Mouse (Mus musculus) kidney, postnatal 0 days (tissue): ENCODE measurements around the gene Armc7. TPM values are rescaled to one million over a fixed set of nuclear protein-coding genes. Genes with fewer than 3 reads are reported as not detected.

ENCODE experiments used
- ATAC-seq: fragments of 200-750 bp; cut with Nextera tagmentation; replicated peaks from 2 replicates; pipeline ENCODE4 v1.8.0; 2017; ENCODE audit warnings: low read depth, moderate number of reproducible peaks, moderate TSS enrichment, moderate library complexity; ENCODE audit not compliant: low FRiP score
- DNase-seq: peaks from one replicate; pipeline ENCODE4 v3.0.0-alpha.2; 2016; ENCODE audit warnings: low spot score
- H3K27ac ChIP-seq: fragments of 300-500 bp; sonication (generic); 2 replicates; pipeline ENCODE4 v1.5.1; 2014; ENCODE audit warnings: mild to moderate bottlenecking
- H3K27me3 ChIP-seq: fragments of 300-500 bp; sonication (generic); 2 replicates; pipeline ENCODE4 v1.6.1; 2014; ENCODE audit warnings: low read length, mixed read lengths; ENCODE audit not compliant: insufficient read depth
- H3K36me3 ChIP-seq: fragments of 300-500 bp; sonication (generic); 2 replicates; pipeline ENCODE4 v1.6.1; 2014; ENCODE audit warnings: low read length, mixed read lengths; ENCODE audit not compliant: insufficient read depth
- H3K4me1 ChIP-seq: fragments of 300-500 bp; sonication (generic); replicated peaks from 2 replicates; pipeline ENCODE4 v1.6.1; 2014; ENCODE audit warnings: antibody characterized with exemption, low read length, mixed read lengths; ENCODE audit not compliant: insufficient read depth
- H3K4me2 ChIP-seq: fragments of 300-500 bp; sonication (generic); 2 replicates; pipeline ENCODE4 v1.6.1; 2014; ENCODE audit warnings: mild to moderate bottlenecking, low read length, moderate library complexity, mixed read lengths
- H3K4me3 ChIP-seq: fragments of 300-500 bp; sonication (generic); replicated peaks from 2 replicates; pipeline ENCODE4 v1.5.1; 2014; ENCODE audit warnings: low read depth, low read length
- H3K9ac ChIP-seq: fragments of 300-500 bp; sonication (generic); 2 replicates; pipeline ENCODE4 v1.6.1; 2014; ENCODE audit warnings: low read depth, low read length
- H3K9me3 ChIP-seq: fragments of 300-500 bp; sonication (generic); replicated peaks from 2 replicates; pipeline ENCODE4 v1.6.1; 2016; ENCODE audit warnings: low read length, inconsistent platforms, mixed read lengths
- CTCF ChIP-seq: IDR thresholded peaks from 2 replicates; pipeline ENCODE4 v1.5.1; 2016; ENCODE audit warnings: antibody characterized with exemption, low read depth, mild to moderate bottlenecking, moderate library complexity
- WGBS: fragments of 180-500 bp; shearing (Covaris S2); extraction: QIAGEN DNeasy Blood & Tissue Kit; methylation state at CpG from one replicate; pipeline ENCODE4 v1.1.7; 2014; 5-methylcytosine and 5-hydroxymethylcytosine counted together
- polyA plus RNA-seq: library from polyadenylated mRNA; unstranded; fragments of >200 nt; fragmentation: Nextera tagmentation; extraction: Ambion mirVana; gene quantifications from 2 replicates; pipeline ENCODE4 v1.2.1, GENCODE M21; 2015

Gene Armc7
- polyA plus RNA-seq, 1 experiment from 2014 or later, result 6.9 TPM

- Histone ChIP-seq H3K27ac (no peak overlapping the region), H3K4me2 (no peak overlapping the region), H3K4me3 (no peak overlapping the region), H3K4me1 (peaks cover 18% of the 10 kb centered on the region; the same call in 1 of the 2 replicates), H3K27me3 (no peaks in the 10 kb centered on the region), H3K36me3 (no peaks in the 10 kb centered on the region), H3K9ac (no peak overlapping the region), H3K9me3 (no peaks in the 10 kb centered on the region)
- DNase-seq (no peak), ATAC-seq (no peak)
- TF ChIP-seq CTCF, result no peak
- 60% methylated on average over 6 of the region's 6 CpGs for WGBS
Measured at GRCm38 (mm10) chr11:115515021-115515420, 39.6 kb downstream of the Armc7 start.

GRCm38 (mm10) chr11:115516942-115517341, 41.5 kb downstream of the Armc7 start:
- 80% methylated on average over 5 of the region's 5 CpGs for WGBS
- DNase-seq (no peak), ATAC-seq (no peak)
- Histone ChIP-seq H3K4me3 (no peak overlapping the region), H3K27ac (no peak overlapping the region), H3K36me3 (no peaks in the 10 kb centered on the region), H3K4me2 (no peak overlapping the region), H3K9ac (no peak overlapping the region), H3K9me3 (no peaks in the 10 kb centered on the region), H3K4me1 (peaks cover 10% of the 10 kb centered on the region; the same call in 1 of the 2 replicates), H3K27me3 (no peaks in the 10 kb centered on the region)
- TF ChIP-seq CTCF, result no peak

- Histone ChIP-seq H3K27me3 (no peaks in the 10 kb centered on the region), H3K9me3 (no peaks in the 10 kb centered on the region), H3K36me3 (peaks cover 2% of the 10 kb centered on the region; the same call in 1 of the 2 replicates), H3K27ac (no peak overlapping the region), H3K4me1 (no peaks in the 10 kb centered on the region), H3K4me3 (no peak overlapping the region), H3K4me2 (no peak overlapping the region), H3K9ac (no peak overlapping the region)
- ATAC-seq (no peak), DNase-seq (no peak)
- WGBS, result 34% methylated on average over 9 of the region's 9 CpGs
- TF ChIP-seq CTCF, result no peak
Measured at GRCm38 (mm10) chr11:115518693-115519092, 43.2 kb downstream of the Armc7 start.

- no peak for DNase-seq
- H3K4me1 ChIP-seq, result no peaks in the 10 kb centered on the region
- WGBS, result 84% methylated on average over 3 of the region's 3 CpGs
Measured at GRCm38 (mm10) chr11:115519581-115519980, 44.1 kb downstream of the Armc7 start.

DNA sequence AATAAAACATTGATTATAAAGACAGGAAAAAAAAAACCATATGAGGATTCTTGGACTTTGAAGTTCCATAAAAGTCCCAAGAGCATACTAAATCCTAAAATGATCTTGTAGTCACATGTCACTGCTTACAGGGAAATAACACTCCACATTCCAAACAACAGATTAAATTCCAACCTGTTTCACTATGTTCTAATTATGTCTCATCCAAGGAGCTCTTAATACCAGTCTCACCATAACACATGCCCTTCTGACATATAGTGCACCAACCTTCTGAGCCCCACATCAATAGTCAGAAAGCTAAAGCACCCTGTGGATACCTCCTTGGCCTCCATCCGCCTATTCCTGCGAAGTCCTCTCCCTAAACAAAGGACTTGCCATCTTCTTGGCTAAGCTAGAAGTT, 44.8 kb downstream of the Armc7 start:
- no peak for TF ChIP-seq CTCF
- Histone ChIP-seq H3K4me3 (no peak overlapping the region), H3K27ac (no peak overlapping the region), H3K36me3 (peaks cover 9% of the 10 kb centered on the region), H3K4me1 (no peaks in the 10 kb centered on the region), H3K9ac (no peak overlapping the region), H3K27me3 (no peaks in the 10 kb centered on the region), H3K4me2 (no peak overlapping the region), H3K9me3 (no peaks in the 10 kb centered on the region)
- WGBS, result 81% methylated on average over 2 of the region's 2 CpGs
- ATAC-seq, result no peak
- DNase-seq, result no peak

More at GRCm38 (mm10) chr11:115519581-115519980, 44.1 kb downstream of the Armc7 start:
- no peak for TF ChIP-seq CTCF
- Histone ChIP-seq H3K36me3 (peaks cover 4% of the 10 kb centered on the region; the same call in 1 of the 2 replicates), H3K27me3 (no peaks in the 10 kb centered on the region), H3K4me2 (no peak overlapping the region), H3K9ac (no peak overlapping the region), H3K4me3 (no peak overlapping the region), H3K9me3 (no peaks in the 10 kb centered on the region), H3K27ac (no peak overlapping the region)
- ATAC-seq, result no peak

DNA sequence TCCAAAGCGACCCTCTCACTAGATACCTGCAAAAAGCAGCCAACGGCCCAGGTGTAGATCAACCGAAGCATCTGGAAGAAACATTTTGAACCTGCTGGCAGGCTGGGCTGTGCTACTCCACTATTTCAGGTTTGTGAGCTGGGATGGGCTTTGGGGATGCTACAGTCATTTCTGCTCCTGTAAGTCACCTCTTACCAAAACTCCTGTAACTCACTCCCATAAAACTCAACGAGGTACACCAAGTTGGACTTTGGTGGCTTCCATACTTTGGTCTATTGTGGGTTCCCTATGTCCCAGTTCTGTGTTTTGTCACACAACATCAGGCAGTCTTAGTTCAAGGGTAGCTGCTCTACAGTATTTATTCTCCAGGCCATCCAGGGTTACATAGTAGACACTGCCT, 45.6 kb downstream of the Armc7 start:
- WGBS, result 81% methylated on average over 4 of the region's 4 CpGs
- Histone ChIP-seq H3K27ac (no peak overlapping the region), H3K9me3 (no peaks in the 10 kb centered on the region), H3K27me3 (no peaks in the 10 kb centered on the region), H3K36me3 (peaks cover 18% of the 10 kb centered on the region), H3K9ac (no peak overlapping the region), H3K4me1 (no peaks in the 10 kb centered on the region), H3K4me3 (no peak overlapping the region), H3K4me2 (no peak overlapping the region)
- no peak for DNase-seq
- no peak for ATAC-seq
- no peak for TF ChIP-seq CTCF

- 96% methylated on average over 2 of the region's 2 CpGs for WGBS
- no peaks in the 10 kb centered on the region for H3K4me1 ChIP-seq
- no peak overlapping the region for H3K4me2 ChIP-seq
- peaks cover 21% of the 10 kb centered on the region for H3K36me3 ChIP-seq
- no peak overlapping the region for H3K9ac ChIP-seq
- H3K9me3 ChIP-seq, result no peaks in the 10 kb centered on the region
- ATAC-seq (no peak), DNase-seq (no peak)
- H3K27ac ChIP-seq, result no peak overlapping the region
- no peaks in the 10 kb centered on the region for H3K27me3 ChIP-seq
- TF ChIP-seq CTCF, result no peak
- no peak overlapping the region for H3K4me3 ChIP-seq
Measured at GRCm38 (mm10) chr11:115522238-115522637, 46.8 kb downstream of the Armc7 start.
